Mouse (Mus musculus) hindbrain, embryonic 11.5 days (tissue): Measurements from ENCODE around the gene Bpnt1. TPM values are rescaled to one million over a fixed set of nuclear protein-coding genes. Genes with fewer than 3 reads are reported as not detected.
A peak's percentile ranks its signal among the peaks of the same experiment; 100 is the strongest.

Source experiments
- ATAC-seq: fragments of 200-750 bp; cut with Nextera tagmentation; 2 replicates; pipeline ENCODE4 v1.8.0; 2017; ENCODE audit warnings: mild to moderate bottlenecking, moderate TSS enrichment, moderate library complexity; ENCODE audit not compliant: low FRiP score
- DNase-seq: peaks from one replicate; pipeline ENCODE4 v3.0.0-alpha.2; 2015; ENCODE audit warnings: low spot score
- H3K27ac ChIP-seq: fragments of 300-500 bp; sonication (generic); 2 replicates; pipeline ENCODE4 v1.5.1; 2014; ENCODE audit warnings: mild to moderate bottlenecking, low read depth, low read length
- H3K27me3 ChIP-seq: fragments of 300-500 bp; sonication (generic); 2 replicates; pipeline ENCODE4 v1.6.1; 2014; ENCODE audit warnings: mild to moderate bottlenecking, low read length, moderate library complexity, mixed read lengths; ENCODE audit not compliant: control insufficient read depth, insufficient read depth
- H3K36me3 ChIP-seq: fragments of 300-500 bp; sonication (generic); 2 replicates; pipeline ENCODE4 v1.6.1; 2014; ENCODE audit warnings: mild to moderate bottlenecking, low read length, moderate library complexity, mixed read lengths; ENCODE audit not compliant: control insufficient read depth, insufficient read depth
- H3K4me1 ChIP-seq: fragments of 300-500 bp; sonication (generic); replicated peaks from 2 replicates; pipeline ENCODE4 v1.6.1; 2014; ENCODE audit warnings: low read length, mixed read lengths; ENCODE audit not compliant: control insufficient read depth, insufficient read depth
- H3K4me2 ChIP-seq: fragments of 300-500 bp; sonication (generic); replicated peaks from 2 replicates; pipeline ENCODE4 v1.6.1; 2014; ENCODE audit warnings: mild to moderate bottlenecking, low read depth, low read length
- H3K4me3 ChIP-seq: fragments of 300-500 bp; sonication (generic); 2 replicates; pipeline ENCODE4 v1.5.1; 2014; ENCODE audit warnings: low read depth, low read length
- H3K9ac ChIP-seq: fragments of 300-500 bp; sonication (generic); 2 replicates; pipeline ENCODE4 v1.6.1; 2014; ENCODE audit warnings: low read depth, low read length
- H3K9me3 ChIP-seq: fragments of 300-500 bp; sonication (generic); 2 replicates; pipeline ENCODE4 v1.6.1; 2016; ENCODE audit warnings: low read length; ENCODE audit not compliant: control insufficient read depth
- WGBS: fragments of 180-500 bp; shearing (Covaris S2); extraction: QIAGEN DNeasy Blood & Tissue Kit; methylation state at CpG from one replicate; pipeline ENCODE4 v1.1.7; 2014; 5-methylcytosine and 5-hydroxymethylcytosine counted together
- microRNA counts: library from miRNA; unstranded; fragments of <30 nt; microRNA quantifications from one replicate; lab custom pipeline; 2015
- polyA plus RNA-seq: library from polyadenylated mRNA; unstranded; fragments of >200 nt; fragmentation: Nextera tagmentation; extraction: Ambion mirVana; gene quantifications from 2 replicates; pipeline ENCODE4 v1.2.1, GENCODE M21; 2014

The Bpnt1 gene
- polyA plus RNA-seq, 1 experiment from 2014 or later, result 29.0 TPM

- H3K9ac ChIP-seq, result no peak overlapping the region
- ATAC-seq (no peak), DNase-seq (no peak)
- no peak overlapping the region for H3K4me2 ChIP-seq
- H3K9me3 ChIP-seq, result no peaks in the 10 kb centered on the region
- WGBS, result 85% methylated on average over 2 of the region's 2 CpGs
- H3K4me3 ChIP-seq, result no peak overlapping the region
- no peaks in the 10 kb centered on the region for H3K4me1 ChIP-seq
- no peaks in the 10 kb centered on the region for H3K27me3 ChIP-seq
- no peak overlapping the region for H3K27ac ChIP-seq
- peaks cover 5% of the 10 kb centered on the region for H3K36me3 ChIP-seq
Measured at GRCm38 (mm10) chr1:185377429-185377828, 45.5 kb downstream of the Bpnt1 start.

- 97% methylated on average over 5 of the region's 5 CpGs for WGBS
- Histone ChIP-seq H3K4me3 (no peak overlapping the region), H3K9me3 (no peaks in the 10 kb centered on the region), H3K4me2 (no peak overlapping the region), H3K36me3 (no peaks in the 10 kb centered on the region; the same call in 1 of the 2 replicates), H3K4me1 (no peaks in the 10 kb centered on the region), H3K27me3 (no peaks in the 10 kb centered on the region), H3K27ac (no peak overlapping the region), H3K9ac (no peak overlapping the region)
- no peak for DNase-seq
- ATAC-seq, result no peak
Measured at GRCm38 (mm10) chr1:185401615-185402014, 69.7 kb downstream of the Bpnt1 start.

GRCm38 (mm10) chr1:185404021-185404420, 72.1 kb downstream of the Bpnt1 start:
- no peaks in the 10 kb centered on the region for H3K9me3 ChIP-seq
- H3K4me1 ChIP-seq, result no peaks in the 10 kb centered on the region
- H3K27ac ChIP-seq, result no peak overlapping the region
- WGBS, result 46% methylated on average over 2 of the region's 2 CpGs
- H3K4me2 ChIP-seq, result no peak overlapping the region
- ATAC-seq (no peak), DNase-seq (peak; percentile 50)
- H3K36me3 ChIP-seq, result peaks cover 3% of the 10 kb centered on the region; the same call in 1 of the 2 replicates
- H3K4me3 ChIP-seq, result no peak overlapping the region
- H3K9ac ChIP-seq, result no peak overlapping the region
- H3K27me3 ChIP-seq, result no peaks in the 10 kb centered on the region

GRCm38 (mm10) chr1:185405921-185406320, 74.0 kb downstream of the Bpnt1 start:
- WGBS, result 95% methylated on average over 10 of the region's 10 CpGs
- ATAC-seq, result no peak

More at GRCm38 (mm10) chr1:185405921-185406320, 74.0 kb downstream of the Bpnt1 start:
- Histone ChIP-seq H3K9ac (no peak overlapping the region), H3K4me2 (no peak overlapping the region), H3K4me3 (no peak overlapping the region), H3K27ac (no peak overlapping the region), H3K9me3 (no peaks in the 10 kb centered on the region), H3K4me1 (no peaks in the 10 kb centered on the region), H3K27me3 (no peaks in the 10 kb centered on the region), H3K36me3 (peaks cover 3% of the 10 kb centered on the region)
- DNase-seq, result no peak

MicroRNA genes within 50 kb of the gene (microRNA counts, 519-probe panel; counts per million panel counts)
- 2,952 counts per million, percentile 13 among the panel's probes with 10 or more counts for microRNA mmu-miR-194 (lab: Ali Mortazavi, UCI)

Other genes with a start within 250 kb of the Bpnt1 start
- gene Rab3gap2, start 128.0 kb upstream of the Bpnt1 start, polyA plus RNA-seq, result 23.3 and 23.6 TPM in 2 replicates
- gene Iars2, start 2.8 kb upstream of the Bpnt1 start, polyA plus RNA-seq, result 19.2 and 24.5 TPM in 2 replicates
- 146 and 172 TPM in 2 replicates for gene Eprs, start 30.9 kb downstream of the Bpnt1 start, polyA plus RNA-seq
- 1.5 TPM in 2 replicates for gene Slc30a10, start 122.7 kb downstream of the Bpnt1 start, polyA plus RNA-seq